Mouse (Mus musculus): ENCODE data around the gene Irx4.

- TF ChIP-seq CTCF (IDR thresholded peaks at IDR 0.05; ENCODE audit: control insufficient read depth, insufficient read depth, low read length) (no peak), POLR2A (IDR thresholded peaks at IDR 0.05; ENCODE audit: borderline replicate concordance, control insufficient read depth, low read depth, low read length) (no peak)
Measured at GRCm38 (mm10) chr13:73239191-73239746, 21.0 kb upstream of the Irx4 start.

Measured in bone marrow, adult 2 months (tissue).